Mouse (Mus musculus) neural tube, embryonic 11.5 days (tissue): ENCODE data around the gene Tnxb. TPM values are rescaled to one million over a fixed set of nuclear protein-coding genes. Genes with fewer than 3 reads are reported as not detected.
A peak's percentile ranks its signal among the peaks of the same experiment; 100 is the strongest.

Experiments used
- ATAC-seq: fragments of 200-750 bp; cut with Nextera tagmentation; 2 replicates; pipeline ENCODE4 v1.8.0; 2017; ENCODE audit warnings: moderate number of reproducible peaks, mild to moderate bottlenecking, moderate TSS enrichment, moderate library complexity; ENCODE audit not compliant: insufficient read depth, low FRiP score, low TSS enrichment
- DNase-seq: peaks from one replicate; pipeline ENCODE4 v3.0.0-alpha.2; 2015; ENCODE audit warnings: low spot score
- H3K27ac ChIP-seq: fragments of 300-500 bp; sonication (generic); 2 replicates; pipeline ENCODE4 v1.5.1; 2014; ENCODE audit warnings: low read depth, mild to moderate bottlenecking, low read length
- H3K27me3 ChIP-seq: fragments of 300-500 bp; sonication (generic); 2 replicates; pipeline ENCODE4 v1.6.1; 2014; ENCODE audit warnings: mild to moderate bottlenecking, low read length, mixed read lengths; ENCODE audit not compliant: control insufficient read depth, insufficient read depth
- H3K36me3 ChIP-seq: fragments of 300-500 bp; sonication (generic); 2 replicates; pipeline ENCODE4 v1.6.1; 2014; ENCODE audit warnings: mild to moderate bottlenecking, low read length, moderate library complexity, mixed read lengths; ENCODE audit not compliant: control insufficient read depth, insufficient read depth
- H3K4me1 ChIP-seq: fragments of 300-500 bp; sonication (generic); 2 replicates; pipeline ENCODE4 v1.6.1; 2014; ENCODE audit warnings: low read length, mixed read lengths; ENCODE audit not compliant: control insufficient read depth, insufficient read depth
- H3K4me2 ChIP-seq: fragments of 300-500 bp; sonication (generic); 2 replicates; pipeline ENCODE4 v1.6.1; 2014; ENCODE audit warnings: low read depth, mild to moderate bottlenecking, moderate library complexity
- H3K4me3 ChIP-seq: fragments of 300-500 bp; sonication (generic); 2 replicates; pipeline ENCODE4 v1.5.1; 2014; ENCODE audit warnings: low read depth, low read length
- H3K9ac ChIP-seq: fragments of 300-500 bp; sonication (generic); 2 replicates; pipeline ENCODE4 v1.6.1; 2014; ENCODE audit warnings: mild to moderate bottlenecking, low read length
- H3K9me3 ChIP-seq: fragments of 300-500 bp; sonication (generic); 2 replicates; pipeline ENCODE4 v1.6.1; 2016; ENCODE audit warnings: low read length; ENCODE audit not compliant: control insufficient read depth
- WGBS: fragments of 180-500 bp; shearing (Covaris S2); extraction: QIAGEN DNeasy Blood & Tissue Kit; methylation state at CpG from one replicate; pipeline ENCODE4 v1.1.7; 2014; 5-methylcytosine and 5-hydroxymethylcytosine counted together
- polyA plus RNA-seq: library from polyadenylated mRNA; unstranded; fragments of >200 nt; fragmentation: Nextera tagmentation; extraction: Ambion mirVana; gene quantifications from 2 replicates; pipeline ENCODE4 v1.2.1, GENCODE M21; 2014

Gene Tnxb
- polyA plus RNA-seq, 1 experiment from 2014 or later = 0.03 TPM

DNA sequence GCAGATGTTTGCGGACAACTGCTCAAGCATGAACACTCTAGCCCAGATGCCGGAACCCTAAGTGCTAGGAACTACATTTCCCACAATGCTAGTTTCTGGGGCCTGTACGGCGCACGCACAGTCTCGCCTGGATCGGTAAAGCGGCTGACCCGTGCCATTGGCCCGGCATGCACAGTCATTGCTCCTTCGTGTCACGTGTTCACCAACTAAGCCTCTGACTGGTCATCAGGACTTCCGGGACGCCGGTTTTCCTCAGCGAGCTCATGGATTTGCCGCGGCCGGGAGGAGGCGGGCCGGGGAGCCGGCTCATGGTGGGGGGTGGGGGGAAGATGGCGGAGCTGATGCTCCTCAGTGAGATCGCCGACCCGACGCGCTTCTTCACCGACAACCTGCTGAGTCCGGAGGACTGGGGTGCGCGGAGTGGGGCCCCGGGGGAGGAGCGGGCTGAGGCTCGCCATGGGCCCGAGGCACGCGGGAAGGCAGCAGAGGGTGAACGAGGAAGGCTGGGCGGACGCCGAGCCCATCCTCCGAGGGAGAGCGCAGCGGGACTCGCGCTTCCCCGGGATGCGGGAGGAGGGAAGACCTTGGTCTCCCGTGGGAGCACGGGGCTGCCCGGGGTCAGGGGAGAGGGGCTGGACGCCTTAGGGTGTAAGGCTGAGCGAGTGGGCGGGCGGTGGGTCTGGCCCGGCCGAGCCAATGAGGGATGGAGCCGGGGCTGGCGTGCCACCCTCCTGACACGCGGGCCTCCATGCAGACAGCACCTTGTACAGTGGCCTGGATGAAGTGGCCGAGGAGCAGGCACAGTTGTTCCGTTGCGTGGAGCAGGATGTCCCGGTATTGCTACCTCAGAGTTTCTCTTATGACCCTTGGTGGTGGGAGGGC is 23.2 kb upstream of the Tnxb start, which contains the start of gene Atf6b:
Gene Atf6b, plus strand, starts transcription at position 241 of the 882 bp plus-strand sequence.
- Histone ChIP-seq H3K4me1 (peaks cover 17% of the 10 kb centered on the region), H3K9ac (peak within 1 kb of the TSS; percentile 91), H3K27ac (peak within 1 kb of the TSS; percentile 20; the same call in 1 of the 2 replicates), H3K36me3 (peaks cover 10% of the 10 kb centered on the region), H3K9me3 (no peaks in the 10 kb centered on the region), H3K27me3 (no peaks in the 10 kb centered on the region), H3K4me2 (peak within 1 kb of the TSS; percentile 70), H3K4me3 (peak within 1 kb of the TSS; percentile 94)
- 1% methylated on average over 65 of the region's 66 CpGs for WGBS
- ATAC-seq = peak; percentile 97
- DNase-seq = peak; percentile 94

GRCm38 (mm10) chr17:34648141-34648890 is 22.0 kb upstream of the Tnxb start:
- no peaks in the 10 kb centered on the region for H3K9me3 ChIP-seq
- H3K4me1 ChIP-seq = peaks cover 17% of the 10 kb centered on the region
- no peak for DNase-seq
- H3K27ac ChIP-seq = no peak overlapping the region
- H3K36me3 ChIP-seq = peaks cover 17% of the 10 kb centered on the region
- no peaks in the 10 kb centered on the region for H3K27me3 ChIP-seq
- peak overlapping the region; percentile 94 for H3K4me3 ChIP-seq
- no peak overlapping the region for H3K9ac ChIP-seq
- 86% methylated on average over 16 of the region's 16 CpGs for WGBS
- H3K4me2 ChIP-seq = peak overlapping the region; percentile 70
- ATAC-seq = no peak

GRCm38 (mm10) chr17:34649106-34649864 is 21.1 kb upstream of the Tnxb start:
- Histone ChIP-seq H3K27ac (no peak overlapping the region), H3K9ac (no peak overlapping the region), H3K27me3 (no peaks in the 10 kb centered on the region), H3K9me3 (no peaks in the 10 kb centered on the region), H3K36me3 (peaks cover 20% of the 10 kb centered on the region), H3K4me2 (no peak overlapping the region), H3K4me3 (no peak overlapping the region), H3K4me1 (peaks cover 17% of the 10 kb centered on the region)
- 88% methylated on average over 18 of the region's 18 CpGs for whole genome bisulfite sequencing
- DNase-seq (no peak), ATAC-seq (no peak)

DNA sequence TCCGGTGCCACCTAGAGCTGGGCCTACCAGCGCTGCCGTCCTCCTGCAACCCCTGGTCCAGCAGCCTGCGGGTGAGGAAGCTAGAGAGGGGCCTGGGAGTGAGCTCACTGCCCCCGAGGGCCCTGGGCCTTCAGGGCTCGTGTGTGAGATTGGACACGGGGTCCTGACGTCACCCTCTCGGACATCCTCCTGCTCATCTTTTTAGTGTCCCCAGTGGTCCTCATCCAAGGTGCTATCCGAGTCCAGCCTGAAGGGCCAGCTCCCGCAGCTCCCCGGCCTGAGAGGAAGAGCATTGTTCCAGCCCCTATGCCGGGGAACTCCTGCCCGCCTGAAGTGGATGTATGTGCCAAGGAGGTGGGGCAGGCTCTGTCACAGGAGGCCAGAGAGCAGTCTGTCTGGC is 19.6 kb upstream of the Tnxb start:
- DNase-seq (no peak), ATAC-seq (no peak)
- no peak overlapping the region for H3K9ac ChIP-seq
- H3K4me2 ChIP-seq = no peak overlapping the region
- H3K9me3 ChIP-seq = no peaks in the 10 kb centered on the region
- no peaks in the 10 kb centered on the region for H3K27me3 ChIP-seq
- H3K4me1 ChIP-seq = peaks cover 11% of the 10 kb centered on the region; the same call in 1 of the 2 replicates
- WGBS = 90% methylated on average over 14 of the region's 14 CpGs
- H3K27ac ChIP-seq = no peak overlapping the region
- no peak overlapping the region for H3K4me3 ChIP-seq
- peaks cover 20% of the 10 kb centered on the region for H3K36me3 ChIP-seq

DNA sequence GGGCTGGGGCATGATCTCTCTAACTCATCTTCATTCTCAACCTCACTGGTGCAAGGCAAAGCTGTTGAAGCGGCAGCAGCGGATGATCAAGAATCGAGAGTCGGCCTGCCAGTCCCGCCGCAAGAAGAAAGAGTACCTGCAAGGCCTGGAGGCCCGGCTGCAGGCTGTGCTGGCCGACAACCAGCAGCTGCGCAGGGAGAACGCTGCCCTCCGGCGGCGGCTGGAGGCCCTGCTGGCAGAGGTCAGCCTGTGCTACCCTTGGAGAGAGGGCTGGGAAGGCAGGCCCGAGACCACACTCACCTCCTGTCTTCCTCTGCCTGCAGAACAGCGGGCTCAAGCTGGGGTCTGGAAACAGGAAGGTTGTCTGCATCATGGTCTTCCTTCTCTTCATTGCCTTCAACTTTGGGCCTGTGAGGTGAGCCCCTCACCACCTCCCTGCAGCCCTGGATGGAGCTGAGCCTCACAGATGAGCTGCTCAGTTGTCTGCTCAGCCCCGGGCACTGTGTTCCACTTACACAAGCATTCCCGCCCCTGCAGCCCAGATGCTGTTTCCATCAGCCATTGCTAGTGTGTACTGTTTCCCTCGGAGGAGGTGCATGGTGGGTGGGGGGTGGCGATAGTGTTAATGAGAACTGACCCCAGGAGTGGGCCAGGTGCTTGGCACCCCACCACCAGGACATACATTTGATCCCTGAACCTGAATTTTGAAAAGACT is 18.7 kb upstream of the Tnxb start:
- no peak for ATAC-seq
- Histone ChIP-seq H3K36me3 (peaks cover 20% of the 10 kb centered on the region), H3K9me3 (no peaks in the 10 kb centered on the region), H3K27ac (no peak overlapping the region), H3K4me2 (no peak overlapping the region), H3K4me1 (peaks cover 11% of the 10 kb centered on the region; the same call in 1 of the 2 replicates), H3K27me3 (no peaks in the 10 kb centered on the region), H3K4me3 (no peak overlapping the region), H3K9ac (no peak overlapping the region)
- DNase-seq = peak; percentile 54
- WGBS = 49% methylated on average over 19 of the region's 19 CpGs

- peaks cover 20% of the 10 kb centered on the region for H3K36me3 ChIP-seq
These were observed 17.8 kb upstream of the Tnxb start for GRCm38 (mm10) chr17:34652546-34652945.

GRCm38 (mm10) chr17:34652985-34653384 is 17.4 kb upstream of the Tnxb start:
- no peak overlapping the region for H3K27ac ChIP-seq
- no peak overlapping the region for H3K9ac ChIP-seq
- no peaks in the 10 kb centered on the region for H3K9me3 ChIP-seq
- H3K36me3 ChIP-seq = peaks cover 20% of the 10 kb centered on the region
- DNase-seq = no peak
- WGBS = 95% methylated on average over 8 of the region's 8 CpGs
- no peak overlapping the region for H3K4me2 ChIP-seq
- H3K4me3 ChIP-seq = no peak overlapping the region
- peaks cover 6% of the 10 kb centered on the region; the same call in 1 of the 2 replicates for H3K4me1 ChIP-seq
- H3K27me3 ChIP-seq = no peaks in the 10 kb centered on the region
- ATAC-seq = no peak

More at GRCm38 (mm10) chr17:34652546-34652945, 17.8 kb upstream of the Tnxb start:
- Histone ChIP-seq H3K27me3 (no peaks in the 10 kb centered on the region), H3K9ac (no peak overlapping the region), H3K4me3 (no peak overlapping the region), H3K9me3 (no peaks in the 10 kb centered on the region), H3K4me1 (peaks cover 10% of the 10 kb centered on the region; the same call in 1 of the 2 replicates), H3K4me2 (no peak overlapping the region), H3K27ac (no peak overlapping the region)
- ATAC-seq (no peak), DNase-seq (no peak)
- 92% methylated on average over 10 of the region's 10 CpGs for WGBS
